Mouse (Mus musculus): ENCODE measurements around the gene Slc20a1.

GRCm38 (mm10) chr2:129174474-129174873, 24.1 kb upstream of the Slc20a1 start:
- no peak for TF ChIP-seq POLR2A (IDR thresholded peaks at IDR 0.05; ENCODE audit: borderline replicate concordance, insufficient read depth, low read length)
- peak; percentile 78; the same call in 1 of the 2 replicates for TF ChIP-seq CTCF (IDR thresholded peaks at IDR 0.05; ENCODE audit: borderline replicate concordance, insufficient read depth, low read depth, low read length)
